Comparison of ENCODE assay signal across 8 mouse cellular contexts in genomic region chr11:97149995-97150410, GRCm38 (mm10). TPM values are rescaled to one million over a fixed set of nuclear protein-coding genes. Genes with fewer than 3 reads are reported as not detected.
DNase-seq lines count a peak whose midpoint lies in the region; ATAC-seq and TF ChIP-seq lines count a peak whose summit lies in the region.

No protein-coding gene starts in this region.

- peaks cover 29% of the 10 kb centered on the region for H3K4me1 ChIP-seq in hindbrain, embryonic 16.5 days (ENCODE audit: control insufficient read depth, insufficient read depth, low read depth, low read length)
- peaks cover 26% of the 10 kb centered on the region for H3K4me1 ChIP-seq in limb, embryonic 14.5 days (ENCODE audit: control insufficient read depth, insufficient read depth, low read length)
- H3K4me1 ChIP-seq in midbrain, embryonic 13.5 days (replicated peaks): peaks cover 38% of the 10 kb centered on the region

- peak overlapping the region; percentile 56 for H3K4me3 ChIP-seq in hindbrain, embryonic 16.5 days (ENCODE audit: low read length)
- H3K4me3 ChIP-seq in limb, embryonic 14.5 days (replicated peaks; ENCODE audit: low read length): peak overlapping the region; percentile 79
- H3K4me3 ChIP-seq in midbrain, embryonic 13.5 days (replicated peaks): peak overlapping the region; percentile 75

- 2% methylated on average over 14 of the region's 14 CpGs for WGBS in hindbrain, embryonic 16.5 days
- 0% methylated on average over 14 of the region's 14 CpGs for WGBS in limb, embryonic 14.5 days
- 6% methylated on average over 14 of the region's 14 CpGs for WGBS in midbrain, embryonic 13.5 days

- peak overlapping the region; percentile 92 for H3K27ac ChIP-seq in hindbrain, embryonic 16.5 days (ENCODE audit: low read depth, low read length)
- H3K27ac ChIP-seq in limb, embryonic 14.5 days (replicated peaks; ENCODE audit: low read depth, low read length): peak overlapping the region; percentile 93
- H3K27ac ChIP-seq in midbrain, embryonic 13.5 days: peak overlapping the region; percentile 97

- H3K4me2 ChIP-seq in hindbrain, embryonic 16.5 days (ENCODE audit: low read length): peak overlapping the region; percentile 84
- H3K4me2 ChIP-seq in limb, embryonic 14.5 days (replicated peaks; ENCODE audit: low read depth, low read length, severe bottlenecking): peak overlapping the region; percentile 88
- H3K4me2 ChIP-seq in midbrain, embryonic 13.5 days (replicated peaks): peak overlapping the region; percentile 83

- H3K9ac ChIP-seq in hindbrain, embryonic 16.5 days (ENCODE audit: low read depth, low read length): peak overlapping the region; percentile 87
- H3K9ac ChIP-seq in limb, embryonic 14.5 days (ENCODE audit: low read depth, low read length, severe bottlenecking): peak overlapping the region; percentile 90
- H3K9ac ChIP-seq in midbrain, embryonic 13.5 days (replicated peaks): peak overlapping the region; percentile 87

- H3K9me3 ChIP-seq in hindbrain, embryonic 16.5 days (ENCODE audit: control insufficient read depth, low read length): no peaks in the 10 kb centered on the region
- no peaks in the 10 kb centered on the region for H3K9me3 ChIP-seq in limb, embryonic 14.5 days (ENCODE audit: control insufficient read depth, low read length)
- no peaks in the 10 kb centered on the region for H3K9me3 ChIP-seq in midbrain, embryonic 13.5 days

- H3K36me3 ChIP-seq in hindbrain, embryonic 16.5 days (ENCODE audit: control insufficient read depth, insufficient read depth, low read length): peaks cover 8% of the 10 kb centered on the region; the same call in 1 of the 2 replicates
- H3K36me3 ChIP-seq in limb, embryonic 14.5 days (ENCODE audit: control insufficient read depth, insufficient read depth, low read length): peaks cover 36% of the 10 kb centered on the region
- H3K36me3 ChIP-seq in midbrain, embryonic 13.5 days: peaks cover 23% of the 10 kb centered on the region

- peak; percentile 65 for DNase-seq in layer of hippocampus, adult 11-12 months (ENCODE audit: low spot score)
- DNase-seq in layer of hippocampus, adult 9-11 months: no peak
- peak; percentile 82 to 86 for DNase-seq in cerebellum, postnatal 10 days
- peak; percentile 74 for DNase-seq in gastrocnemius, postnatal 10 days
- peak; percentile 60 for DNase-seq in limb, embryonic 14.5 days (ENCODE audit: low spot score)
- peak; percentile 78 for DNase-seq in testis, postnatal 10 days (ENCODE audit: low spot score)

- no peak for TF ChIP-seq POLR2A in limb, embryonic 14.5 days (IDR thresholded peaks at IDR 0.05; ENCODE audit: borderline replicate concordance, extremely low read depth, insufficient read depth, insufficient read length)

- no peaks in the 10 kb centered on the region for H3K27me3 ChIP-seq in hindbrain, embryonic 16.5 days (replicated peaks; ENCODE audit: control insufficient read depth, insufficient read depth, low read length)
- H3K27me3 ChIP-seq in limb, embryonic 14.5 days (ENCODE audit: control insufficient read depth, insufficient read depth, low read length): no peaks in the 10 kb centered on the region
- H3K27me3 ChIP-seq in midbrain, embryonic 13.5 days: peaks cover 21% of the 10 kb centered on the region

- ATAC-seq in hindbrain, embryonic 16.5 days: peak; percentile 24
- peak; percentile 8; the same call in 1 of the 2 replicates for ATAC-seq in limb, embryonic 14.5 days (ENCODE audit: low FRiP score, low read depth)
- no peak; the same call in none of the 2 replicates for ATAC-seq in midbrain, embryonic 13.5 days

RNA-seq across cellular contexts. Expression of gene Tbkbp1, which starts 1.3 kb away (rescaled TPM):
- 1 to 10 TPM; 7.1 to 9.9 TPM for total RNA-seq in gastrocnemius, postnatal 10 days (2021)
- polyA plus RNA-seq in hindbrain, embryonic 16.5 days (2015; fragmentation: Nextera tagmentation; extraction: Ambion mirVana): 7.2 and 7.8 TPM in 2 replicates
- 62.2 and 82.9 TPM in 2 replicates for polyA plus RNA-seq in limb, embryonic 14.5 days (2012; rRNA removed)
- polyA plus RNA-seq in limb, embryonic 14.5 days (2014; fragmentation: Nextera tagmentation; extraction: Ambion mirVana): 9.7 and 11.6 TPM in 2 replicates
- polyA plus RNA-seq in midbrain, embryonic 13.5 days (2015; fragmentation: Nextera tagmentation; extraction: Ambion mirVana): 5.6 and 6.7 TPM in 2 replicates

RNA-seq across cellular contexts. Expression of gene Tbx21, which starts 34.9 kb away (rescaled TPM):
- total RNA-seq in gastrocnemius, postnatal 10 days (2021): 1 to 10 TPM; 1.3 to 1.7 TPM
- 0.15 and 0.22 TPM in 2 replicates for polyA plus RNA-seq in hindbrain, embryonic 16.5 days (2015; fragmentation: Nextera tagmentation; extraction: Ambion mirVana)
- polyA plus RNA-seq in limb, embryonic 14.5 days (2012; rRNA removed): 0.10 and 0.11 TPM in 2 replicates
- not detected in 2 replicates for polyA plus RNA-seq in limb, embryonic 14.5 days (2014; fragmentation: Nextera tagmentation; extraction: Ambion mirVana)
- 0.08 and 0.16 TPM in 2 replicates for polyA plus RNA-seq in midbrain, embryonic 13.5 days (2015; fragmentation: Nextera tagmentation; extraction: Ambion mirVana)

RNA-seq across cellular contexts. Expression of gene Kpnb1, which starts 37.7 kb away (rescaled TPM):
- total RNA-seq in gastrocnemius, postnatal 10 days (2021): 10 to 100 TPM; 72.9 to 87.5 TPM
- 29.7 and 31.4 TPM in 2 replicates for polyA plus RNA-seq in hindbrain, embryonic 16.5 days (2015; fragmentation: Nextera tagmentation; extraction: Ambion mirVana)
- 123 and 145 TPM in 2 replicates for polyA plus RNA-seq in limb, embryonic 14.5 days (2012; rRNA removed)
- polyA plus RNA-seq in limb, embryonic 14.5 days (2014; fragmentation: Nextera tagmentation; extraction: Ambion mirVana): 71.5 and 71.8 TPM in 2 replicates
- polyA plus RNA-seq in midbrain, embryonic 13.5 days (2015; fragmentation: Nextera tagmentation; extraction: Ambion mirVana): 43.0 and 47.3 TPM in 2 replicates
